Mouse (Mus musculus): ENCODE results near the gene Dnah8.
"Not testable (repeated sequence)": the region's sequence is repeated elsewhere in the genome, so short reads cannot be mapped to it uniquely, and the experiment has no call there.

Dnah8 gene

GRCm38 (mm10) chr17:30609980-30610307 lies 14.2 kb upstream of the Dnah8 start:
- no peak for DNase-seq

GRCm38 (mm10) chr17:30610739-30611138 lies 13.4 kb upstream of the Dnah8 start:
- no peak for DNase-seq

- DNase-seq = peak; percentile 22
These were observed 12.7 kb upstream of the Dnah8 start for GRCm38 (mm10) chr17:30611221-30612074.

- DNase-seq = peak; percentile 100
These were observed 11.9 kb upstream of the Dnah8 start for GRCm38 (mm10) chr17:30612075-30612859.

- DNase-seq = no peak
These were observed 10.8 kb upstream of the Dnah8 start for GRCm38 (mm10) chr17:30613350-30613749.

GRCm38 (mm10) chr17:30616203-30616602 lies 8.0 kb upstream of the Dnah8 start:
- no peak for DNase-seq

GRCm38 (mm10) chr17:30618136-30618891 lies 5.8 kb upstream of the Dnah8 start:
- no peak for DNase-seq

- DNase-seq = no peak
These were observed 5.0 kb upstream of the Dnah8 start for GRCm38 (mm10) chr17:30619153-30619552.

GRCm38 (mm10) chr17:30620548-30620947 lies 3.6 kb upstream of the Dnah8 start:
- no peak for DNase-seq

GRCm38 (mm10) chr17:30621450-30621849 lies 2.7 kb upstream of the Dnah8 start:
- no peak for DNase-seq

GRCm38 (mm10) chr17:30623200-30623599 lies 954 bp upstream of the Dnah8 start:
- no peak for DNase-seq

- not testable (repeated sequence) for DNase-seq
These were observed 2.6 kb downstream of the Dnah8 start, which contains the start of gene Glo1 for GRCm38 (mm10) chr17:30626719-30627118. Glo1 (minus strand) TSS chr17:30626871.

GRCm38 (mm10) chr17:30635367-30635766 lies 11.2 kb downstream of the Dnah8 start:
- peak; percentile 66 for DNase-seq

GRCm38 (mm10) chr17:30637714-30638113 lies 13.6 kb downstream of the Dnah8 start:
- DNase-seq = no peak

- DNase-seq = no peak
These were observed 14.8 kb downstream of the Dnah8 start for GRCm38 (mm10) chr17:30638996-30639395.

GRCm38 (mm10) chr17:30640896-30641295 lies 16.7 kb downstream of the Dnah8 start:
- no peak for DNase-seq

- DNase-seq = no peak
These were observed 24.6 kb downstream of the Dnah8 start for GRCm38 (mm10) chr17:30648770-30649169.

- no peak for DNase-seq
These were observed 28.9 kb downstream of the Dnah8 start for GRCm38 (mm10) chr17:30653010-30653409.

- DNase-seq = no peak
These were observed 33.5 kb downstream of the Dnah8 start for GRCm38 (mm10) chr17:30657530-30658151.

- peak; percentile 85 for DNase-seq
These were observed 34.0 kb downstream of the Dnah8 start for GRCm38 (mm10) chr17:30658152-30658544.

GRCm38 (mm10) chr17:30662131-30662530 lies 38.0 kb downstream of the Dnah8 start:
- no peak for DNase-seq

GRCm38 (mm10) chr17:30663170-30663569 lies 39.0 kb downstream of the Dnah8 start:
- DNase-seq = no peak

- no peak for DNase-seq
These were observed 40.7 kb downstream of the Dnah8 start for GRCm38 (mm10) chr17:30664856-30665255.
